Mouse (Mus musculus) brain, embryonic 14.5 days (tissue): Measurements from ENCODE around the gene Vipr2.

Source experiments
- CTCF ChIP-seq: fragments of 200-500 bp; IDR thresholded peaks from 2 replicates; pipeline ENCODE4 v1.5.1; 2012; ENCODE audit warnings: inconsistent platforms, mild to moderate bottlenecking, moderate library complexity, borderline replicate concordance; ENCODE audit not compliant: insufficient read depth, insufficient read length; ENCODE audit errors: extremely low read depth
- POLR2A ChIP-seq: fragments of 200-500 bp; IDR thresholded peaks from 2 replicates; pipeline ENCODE4 v1.6.1; 2012; ENCODE audit warnings: mild to moderate bottlenecking, inconsistent platforms, borderline replicate concordance; ENCODE audit not compliant: poor library complexity, insufficient read depth, insufficient read length, severe bottlenecking; ENCODE audit errors: extremely low read depth

DNA sequence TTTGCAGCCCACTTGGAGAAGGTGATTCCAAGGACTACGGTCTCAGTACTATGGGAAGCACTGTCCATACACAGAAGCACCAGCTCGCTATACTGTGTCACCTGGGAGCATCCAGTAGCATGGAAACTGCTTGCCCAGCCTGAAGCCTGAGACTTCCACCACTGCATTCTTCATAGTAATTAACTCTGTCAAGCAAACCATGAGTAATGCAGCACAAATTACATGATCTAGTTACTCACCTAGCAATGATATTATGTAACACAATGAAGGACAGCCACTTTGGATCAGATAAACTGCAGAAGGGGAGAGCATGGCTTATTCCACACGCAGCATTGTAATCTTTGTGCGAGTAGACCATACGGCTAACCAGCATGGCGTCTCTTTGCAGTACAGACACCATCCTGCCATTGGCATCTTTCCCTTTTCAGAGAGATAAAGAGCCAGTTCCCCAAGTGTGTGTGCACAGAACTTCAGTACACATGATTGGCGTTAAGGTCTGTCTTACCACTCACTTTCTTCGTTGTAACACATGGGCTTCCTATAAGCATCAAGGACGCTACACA lies 75.4 kb downstream of the Vipr2 start:
- TF ChIP-seq CTCF (no peak), POLR2A (no peak)
